Mouse (Mus musculus): ENCODE data around the gene Ap1b1. TPM values are rescaled to one million over a fixed set of nuclear protein-coding genes. Genes with fewer than 3 reads are reported as not detected.
A peak's percentile ranks its signal among the peaks of the same experiment; 100 is the strongest.

Ap1b1 gene
- total RNA-seq, 2 experiments from 2014 or later = 54.3 to 73.9 TPM

- no peak for DNase-seq (ENCODE audit: low spot score in 2 of 2)
Measured at GRCm38 (mm10) chr11:4984249-4984648, 2.4 kb upstream of the Ap1b1 start.

DNA sequence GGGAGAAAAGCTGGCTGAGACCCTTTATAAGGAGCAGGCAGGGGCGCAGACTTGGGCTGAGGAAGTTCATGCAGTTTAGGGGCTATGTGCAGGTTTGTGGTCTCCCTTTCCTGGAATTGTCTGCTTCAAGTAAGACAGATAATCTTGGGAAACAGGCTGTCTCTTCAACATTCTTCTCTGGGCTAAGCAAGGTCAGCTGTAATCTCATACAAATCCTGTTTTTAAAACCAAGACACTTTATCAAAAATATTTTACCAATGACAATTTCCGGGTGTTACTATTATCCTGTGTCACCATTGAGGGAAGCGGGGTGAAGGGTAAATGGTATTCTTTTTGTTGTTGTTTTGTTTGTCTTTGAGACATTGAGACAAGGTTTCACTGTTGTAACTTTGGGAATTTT, 1.8 kb upstream of the Ap1b1 start:
- DNase-seq (ENCODE audit: low spot score in 2 of 2) = no peak

GRCm38 (mm10) chr11:4987487-4987852, 846 bp downstream of the Ap1b1 start:
- no peak for DNase-seq (ENCODE audit: low spot score in 2 of 2)

DNA sequence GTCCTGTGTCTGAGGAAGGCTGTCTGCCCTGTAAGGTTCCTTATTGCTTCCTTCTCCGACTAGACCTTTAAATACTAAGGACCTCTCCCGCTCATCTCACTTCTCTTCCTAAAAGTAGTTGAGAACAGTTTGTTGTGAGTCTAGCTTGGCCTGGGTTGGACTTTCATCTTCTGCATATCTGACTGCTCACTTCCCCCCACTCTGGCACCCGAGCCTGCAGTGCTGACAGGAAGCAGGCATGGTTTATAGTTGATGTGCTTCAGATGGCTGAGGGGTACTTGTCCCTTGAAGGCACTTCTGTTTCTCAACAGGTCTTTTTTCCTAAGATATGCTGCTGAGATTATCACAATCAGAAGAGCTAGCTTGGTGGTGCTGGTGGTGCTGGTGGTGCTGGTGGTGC, 2.6 kb downstream of the Ap1b1 start:
- DNase-seq (ENCODE audit: low spot score in 2 of 2) = no peak

- no peak for DNase-seq (ENCODE audit: low spot score in 2 of 2)
Measured at GRCm38 (mm10) chr11:4992471-4992870, 5.8 kb downstream of the Ap1b1 start.

- no peak for DNase-seq (ENCODE audit: low spot score in 2 of 2)
Measured at GRCm38 (mm10) chr11:4995676-4996075, 9.1 kb downstream of the Ap1b1 start.

- no peak for DNase-seq (ENCODE audit: low spot score in 2 of 2)
Measured at GRCm38 (mm10) chr11:4996621-4997199, 10.1 kb downstream of the Ap1b1 start.

GRCm38 (mm10) chr11:4998352-4998751, 11.7 kb downstream of the Ap1b1 start:
- DNase-seq (ENCODE audit: low spot score in 2 of 2) = no peak

DNA sequence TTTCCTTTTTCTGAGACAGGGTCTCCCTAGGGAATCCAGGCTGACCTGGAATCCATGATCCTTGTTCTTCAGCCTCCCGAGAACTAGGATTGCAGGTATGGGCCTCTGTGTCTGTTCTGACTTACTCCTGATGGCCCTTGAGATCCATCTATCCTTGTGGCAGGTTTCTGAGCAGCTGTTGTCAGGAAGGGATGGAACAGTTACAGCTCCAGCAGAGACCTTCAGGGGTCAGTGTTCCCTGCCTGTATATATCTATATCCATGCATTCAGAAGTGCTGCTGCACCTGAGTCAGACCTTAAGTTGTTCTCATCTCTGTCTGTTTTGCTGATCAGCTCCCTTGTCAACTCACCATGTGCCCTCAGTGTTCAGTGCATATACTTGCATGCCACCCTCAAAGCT, 12.1 kb downstream of the Ap1b1 start:
- DNase-seq (ENCODE audit: low spot score in 2 of 2) = no peak

DNA sequence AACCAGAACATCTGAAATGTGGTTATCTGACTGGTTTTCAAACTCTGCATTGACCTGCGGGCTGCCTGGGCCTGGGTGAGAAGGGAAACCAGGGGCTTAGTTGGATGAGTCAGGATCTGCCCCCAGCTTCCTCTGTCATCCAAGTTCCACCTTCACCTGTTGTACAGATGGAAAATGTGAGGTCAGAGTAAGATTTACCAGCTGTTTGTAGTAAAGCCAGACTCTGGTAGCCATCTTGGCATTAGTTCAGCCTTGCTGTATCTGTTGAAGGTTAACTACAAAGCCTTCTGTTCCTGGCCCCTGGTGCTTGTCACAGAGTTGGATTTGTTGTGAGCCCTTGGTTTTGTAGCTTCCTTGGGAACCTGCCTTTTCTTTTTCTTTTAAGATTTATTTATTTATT, 13.6 kb downstream of the Ap1b1 start:
- DNase-seq (ENCODE audit: low spot score in 2 of 2) = no peak

- no peak for DNase-seq (ENCODE audit: low spot score in 2 of 2)
Measured at GRCm38 (mm10) chr11:5002826-5003225, 16.2 kb downstream of the Ap1b1 start.

- no peak for DNase-seq (ENCODE audit: low spot score in 2 of 2)
Measured at GRCm38 (mm10) chr11:5005528-5005927, 18.9 kb downstream of the Ap1b1 start.

DNA sequence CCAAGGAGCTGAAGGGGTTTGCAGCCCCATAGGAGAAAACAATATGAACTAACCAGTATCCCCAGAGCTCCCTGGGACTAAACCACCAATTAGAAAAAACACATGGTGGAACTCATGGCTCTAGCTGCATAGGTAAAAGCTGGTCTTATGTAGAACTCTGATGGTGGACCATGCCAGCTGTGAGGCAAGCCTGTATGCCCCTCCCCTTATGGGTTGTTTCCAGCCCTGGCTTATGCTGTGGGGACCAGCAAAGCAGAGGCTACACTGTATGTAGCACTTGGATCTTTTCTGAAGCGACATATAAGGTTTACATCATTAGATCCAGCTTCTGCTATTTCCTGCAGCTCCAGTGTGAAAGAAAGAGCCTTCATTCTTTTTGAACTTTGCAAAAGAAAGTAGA, 20.6 kb downstream of the Ap1b1 start:
- DNase-seq (ENCODE audit: low spot score in 2 of 2) = no peak

DNA sequence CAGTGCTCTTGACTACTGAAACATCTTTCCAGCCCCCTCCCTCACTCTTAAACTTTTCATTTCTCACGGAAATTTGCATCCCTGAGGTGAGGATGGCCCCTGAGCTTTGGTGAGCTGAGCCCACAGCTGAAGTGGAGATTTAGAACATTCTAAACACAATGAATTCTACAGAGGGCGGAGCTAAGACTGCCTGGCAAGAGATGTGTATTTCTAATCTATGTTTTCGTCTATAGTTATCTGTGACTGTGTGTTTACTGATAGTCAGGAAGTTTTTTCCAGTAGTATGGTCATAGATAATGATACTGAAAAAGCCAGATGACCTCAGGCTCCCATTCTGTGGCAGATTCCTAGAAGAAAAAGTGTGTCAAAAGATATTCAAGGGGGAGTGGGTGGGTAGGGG, 22.2 kb downstream of the Ap1b1 start:
- DNase-seq (ENCODE audit: low spot score in 2 of 2) = no peak

GRCm38 (mm10) chr11:5009354-5010074, 22.9 kb downstream of the Ap1b1 start:
- no peak for DNase-seq (ENCODE audit: low spot score in 2 of 2)

- no peak for DNase-seq (ENCODE audit: low spot score in 2 of 2)
Measured at GRCm38 (mm10) chr11:5010205-5010604, 23.6 kb downstream of the Ap1b1 start.

DNA sequence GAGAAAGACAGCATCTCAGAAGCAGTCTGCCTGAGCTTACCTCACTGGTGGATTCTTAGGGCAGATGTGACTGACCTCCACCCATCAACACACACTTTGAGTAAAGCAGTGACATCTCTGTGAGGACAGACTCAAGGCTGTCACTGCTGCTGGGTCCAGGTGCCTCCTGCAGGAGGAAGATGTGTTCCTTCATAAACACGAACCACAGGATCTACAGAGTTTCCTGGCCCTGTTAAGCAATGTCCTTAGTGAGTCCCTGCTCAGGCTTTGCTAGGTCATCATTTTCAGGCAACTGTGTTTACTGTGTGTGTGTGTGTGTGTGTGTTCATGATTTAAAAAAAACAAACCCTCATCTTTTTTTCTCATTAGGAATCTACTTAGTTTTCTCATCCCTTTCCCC, 24.9 kb downstream of the Ap1b1 start:
- no peak for DNase-seq (ENCODE audit: low spot score in 2 of 2)

DNA sequence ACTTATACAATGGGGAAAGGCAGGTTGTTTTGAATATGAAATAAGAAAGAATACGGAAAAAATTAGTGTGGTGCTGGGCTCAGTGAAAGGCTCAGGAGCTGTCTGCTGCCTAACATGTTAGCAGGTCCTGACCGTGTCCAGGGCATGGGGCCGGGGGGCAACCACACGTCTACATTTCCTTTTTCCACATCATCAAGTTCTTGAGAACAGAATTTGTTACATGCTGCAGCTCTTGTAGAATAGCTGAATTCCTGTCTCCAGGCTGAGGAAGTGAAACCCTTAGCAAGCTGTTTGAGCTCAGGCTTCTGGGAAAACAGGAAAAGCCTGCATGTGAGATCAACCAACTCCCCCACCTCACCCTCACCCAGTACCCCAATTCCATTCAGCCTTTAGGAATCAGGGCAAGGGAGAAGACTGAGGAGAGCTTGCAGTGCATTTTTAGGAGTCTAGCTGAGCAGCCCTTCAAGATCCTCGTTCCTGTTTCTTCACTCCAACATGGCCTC, 25.6 kb downstream of the Ap1b1 start:
- no peak for DNase-seq (ENCODE audit: low spot score in 2 of 2)

DNA sequence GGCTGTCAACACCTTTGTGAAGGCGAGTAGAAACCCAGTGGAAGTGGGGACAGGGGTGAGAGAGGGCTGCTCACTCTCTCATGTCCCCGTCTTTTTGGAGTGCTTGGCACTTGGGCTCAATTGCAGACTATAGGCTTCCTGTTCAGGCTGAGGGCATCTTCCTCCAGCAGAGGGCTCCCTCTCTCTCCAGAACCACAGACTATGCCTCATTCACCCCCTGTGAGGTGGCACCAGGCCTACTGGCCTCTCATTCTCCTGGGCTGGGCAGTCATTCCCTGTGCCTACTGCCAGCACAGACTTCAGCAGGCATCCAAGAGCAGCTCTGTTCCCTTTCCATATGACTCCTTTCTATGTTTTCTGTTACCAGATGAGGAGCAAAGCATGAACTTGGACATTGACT, 29.1 kb downstream of the Ap1b1 start:
- DNase-seq (ENCODE audit: low spot score in 2 of 2) = peak; percentile 63 to 67

- no peak for DNase-seq (ENCODE audit: low spot score in 2 of 2)
Measured at GRCm38 (mm10) chr11:5016286-5016685, 29.7 kb downstream of the Ap1b1 start.

DNA sequence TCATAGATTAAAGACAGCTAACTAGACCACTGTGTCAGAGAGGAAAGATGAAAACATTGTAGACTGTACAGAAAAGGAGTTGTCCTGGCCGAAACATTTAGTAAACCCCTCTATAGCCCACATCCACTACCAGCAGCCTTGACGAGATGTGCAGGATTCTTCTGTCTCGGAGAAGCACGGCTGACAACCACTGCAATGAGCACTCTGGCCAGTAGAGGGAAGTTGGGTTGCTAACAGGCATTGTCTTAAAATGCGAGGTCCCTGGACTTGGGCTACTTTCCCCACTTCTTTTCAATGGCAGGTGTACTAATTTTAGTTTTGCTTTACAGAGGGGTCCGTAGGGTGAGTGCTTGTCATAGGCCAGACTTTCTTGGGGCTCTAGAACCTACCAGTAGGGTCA, 30.9 kb downstream of the Ap1b1 start:
- no peak for DNase-seq (ENCODE audit: low spot score in 2 of 2)

DNA sequence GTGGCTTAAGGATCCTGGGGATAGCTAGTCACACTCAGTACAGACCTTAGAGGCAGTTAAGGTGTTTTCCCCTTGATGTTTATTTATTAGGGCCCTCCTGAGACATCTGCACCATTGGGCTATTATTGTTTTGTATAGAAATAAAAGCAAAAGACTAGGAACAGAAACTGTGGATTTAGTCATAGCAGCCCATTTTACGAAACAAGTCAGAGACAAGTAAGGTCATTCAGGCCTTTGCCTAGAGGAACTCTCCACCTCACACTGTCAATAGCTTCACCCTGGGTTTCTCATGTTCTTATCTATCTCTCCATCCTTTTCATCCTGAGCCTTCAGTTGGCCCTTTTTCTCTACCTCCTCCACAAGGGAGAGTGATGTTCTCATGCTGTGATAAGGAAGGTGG, 38.5 kb downstream of the Ap1b1 start:
- no peak for DNase-seq (ENCODE audit: low spot score in 2 of 2)

DNA sequence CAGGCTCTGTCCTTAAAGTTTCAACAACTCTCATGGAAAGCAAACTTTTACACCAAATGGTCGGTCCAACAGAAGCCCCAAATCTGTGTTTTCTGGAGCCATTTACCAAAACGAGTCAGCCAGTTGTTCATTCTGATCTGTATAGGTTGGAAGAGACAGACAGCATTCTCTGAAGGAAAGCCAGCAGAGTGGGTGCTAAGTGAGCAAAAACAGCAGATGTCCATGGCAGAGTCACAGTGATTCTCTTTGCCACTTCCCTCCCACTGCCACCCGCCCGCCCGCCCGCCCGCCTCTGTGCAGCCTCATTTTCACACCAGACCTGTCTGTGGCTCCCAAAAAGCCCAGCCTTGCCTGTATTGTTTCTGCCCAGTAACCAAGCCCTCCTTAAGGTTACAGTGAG, 41.6 kb downstream of the Ap1b1 start:
- DNase-seq (ENCODE audit: low spot score in 2 of 2) = no peak

Data from adrenal gland, adult 18-20 months (tissue).